Mouse (Mus musculus) hindbrain, embryonic 14.5 days (tissue): ENCODE measurements at regions not wholly inside any gene's neighbourhood (a gene's known extent, or its start where the extent isn't known, plus 50 kb on each side); places are given as distances from the start of the nearest gene placed in this dataset.

Source experiments
- ATAC-seq: fragments of 200-750 bp; cut with Nextera tagmentation; 2 replicates; pipeline ENCODE4 v1.8.0; 2017; ENCODE audit warnings: moderate number of reproducible peaks, mild to moderate bottlenecking, moderate TSS enrichment, moderate library complexity; ENCODE audit not compliant: low FRiP score
- DNase-seq: peaks from one replicate; pipeline ENCODE4 v3.0.0-alpha.2; 2015; ENCODE audit warnings: low spot score
- H3K27ac ChIP-seq: fragments of 300-500 bp; sonication (generic); 2 replicates; pipeline ENCODE4 v1.5.1; 2014; ENCODE audit warnings: mild to moderate bottlenecking, moderate library complexity
- H3K27me3 ChIP-seq: fragments of 300-500 bp; sonication (generic); 2 replicates; pipeline ENCODE4 v1.6.1; 2014; ENCODE audit warnings: mild to moderate bottlenecking, low read length, mixed read lengths; ENCODE audit not compliant: control insufficient read depth, insufficient read depth
- H3K36me3 ChIP-seq: fragments of 300-500 bp; sonication (generic); replicated peaks from 2 replicates; pipeline ENCODE4 v1.6.1; 2014; ENCODE audit not compliant: control insufficient read depth, insufficient read depth
- H3K4me1 ChIP-seq: fragments of 300-500 bp; sonication (generic); replicated peaks from 2 replicates; pipeline ENCODE4 v1.6.1; 2014; ENCODE audit warnings: antibody characterized with exemption, low read length, mixed read lengths; ENCODE audit not compliant: control insufficient read depth, insufficient read depth
- H3K4me2 ChIP-seq: fragments of 300-500 bp; sonication (generic); replicated peaks from 2 replicates; pipeline ENCODE4 v1.6.1; 2014; ENCODE audit warnings: mild to moderate bottlenecking, moderate library complexity
- H3K4me3 ChIP-seq: fragments of 300-500 bp; sonication (generic); replicated peaks from 2 replicates; pipeline ENCODE4 v1.5.1; 2014; ENCODE audit warnings: mild to moderate bottlenecking, low read length
- H3K9ac ChIP-seq: fragments of 300-500 bp; sonication (generic); 2 replicates; pipeline ENCODE4 v1.6.1; 2014
- H3K9me3 ChIP-seq: fragments of 300-500 bp; sonication (generic); 2 replicates; pipeline ENCODE4 v1.6.1; 2016; ENCODE audit warnings: low read length; ENCODE audit not compliant: control insufficient read depth
- WGBS: fragments of 180-500 bp; shearing (Covaris S2); extraction: QIAGEN DNeasy Blood & Tissue Kit; methylation state at CpG from one replicate; pipeline ENCODE4 v1.1.7; 2014; 5-methylcytosine and 5-hydroxymethylcytosine counted together

DNA sequence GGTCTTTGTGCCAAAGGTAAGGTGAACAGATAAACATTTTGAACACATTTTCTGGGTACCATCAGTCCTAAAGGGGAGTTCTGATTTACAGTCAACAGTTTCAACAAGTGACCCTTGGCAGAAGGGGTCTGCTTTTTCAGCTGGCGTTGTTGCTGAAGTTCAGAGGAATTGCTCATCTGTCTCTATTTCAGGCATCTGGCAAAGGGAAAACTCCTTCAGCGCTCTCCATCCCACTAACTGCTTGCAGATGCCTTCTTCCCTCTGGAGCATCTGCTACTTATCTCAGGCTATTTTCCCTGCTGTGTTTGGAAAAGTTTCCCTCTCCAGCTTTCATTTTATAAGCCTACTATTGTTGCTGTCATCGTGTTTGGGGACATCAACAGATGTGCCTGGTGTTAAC, 223.6 kb upstream of the Rgmb start:
- no peaks in the 10 kb centered on the region for H3K9me3 ChIP-seq
- H3K4me3 ChIP-seq = no peak overlapping the region
- 49% methylated on average over 3 of the region's 3 CpGs for WGBS
- no peak overlapping the region for H3K9ac ChIP-seq
- H3K4me2 ChIP-seq = no peak overlapping the region
- H3K27ac ChIP-seq = no peak overlapping the region
- no peak for ATAC-seq
- peak; percentile 28 for DNase-seq
- no peaks in the 10 kb centered on the region for H3K36me3 ChIP-seq
- no peaks in the 10 kb centered on the region for H3K27me3 ChIP-seq
- H3K4me1 ChIP-seq = no peaks in the 10 kb centered on the region

DNA sequence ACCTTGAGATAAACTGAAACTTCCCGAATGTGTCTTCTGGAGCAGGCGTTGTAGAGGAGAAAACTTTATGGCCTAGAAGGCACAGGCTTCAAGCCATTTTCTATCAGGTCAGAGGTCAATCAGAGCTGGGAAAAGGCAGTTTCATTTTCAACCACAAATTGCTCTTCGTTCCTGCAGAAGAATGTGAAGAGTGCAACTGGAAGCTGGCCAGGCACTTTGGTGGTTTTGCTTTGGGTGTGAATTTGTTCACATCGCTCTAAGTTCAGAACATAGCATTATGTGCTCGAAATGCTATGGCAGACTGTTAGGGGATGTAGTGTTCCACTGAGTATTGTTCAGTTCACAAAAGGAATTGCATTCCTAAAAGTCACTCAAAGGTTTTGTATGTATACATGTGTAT, 220.9 kb upstream of the Rgmb start:
- DNase-seq (no peak), ATAC-seq (no peak)
- Histone ChIP-seq H3K4me2 (no peak overlapping the region), H3K27me3 (no peaks in the 10 kb centered on the region), H3K9ac (no peak overlapping the region), H3K9me3 (no peaks in the 10 kb centered on the region), H3K36me3 (no peaks in the 10 kb centered on the region), H3K4me1 (no peaks in the 10 kb centered on the region), H3K27ac (no peak overlapping the region), H3K4me3 (no peak overlapping the region)
- 72% methylated on average over 5 of the region's 5 CpGs for WGBS

DNA sequence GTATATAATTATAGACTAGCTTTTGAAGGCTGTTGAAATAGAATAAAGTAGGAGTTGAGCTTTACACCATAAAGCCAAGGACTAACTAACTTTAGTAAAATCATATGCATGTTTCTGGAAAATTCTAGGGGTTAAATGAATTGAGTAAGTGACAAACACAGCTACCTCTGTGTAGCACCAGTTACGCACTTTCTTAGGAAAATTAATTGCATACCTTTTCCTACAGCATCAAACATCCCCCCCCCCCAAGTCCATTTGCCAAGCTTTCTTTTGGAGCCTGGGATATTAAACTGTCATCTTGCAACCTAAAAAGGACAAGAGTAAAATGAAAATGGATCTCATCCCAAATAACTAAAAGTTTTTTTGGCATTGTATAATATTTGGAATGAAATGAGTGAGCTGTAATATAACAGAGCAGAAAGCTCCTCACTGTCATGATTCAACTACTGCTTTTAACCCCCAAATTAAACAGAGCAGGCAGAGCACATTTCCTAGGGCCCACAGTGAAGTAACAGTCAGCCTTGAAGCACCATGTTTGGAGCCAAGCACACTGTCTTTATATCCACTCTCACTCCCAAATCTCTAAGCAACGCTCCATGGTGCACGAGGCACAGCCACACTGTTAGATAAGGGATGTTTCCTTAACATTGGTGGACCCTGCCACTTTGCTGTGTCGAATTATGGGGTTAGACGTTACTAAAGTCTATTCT, 210.9 kb upstream of the Rgmb start:
- Histone ChIP-seq H3K4me2 (no peak overlapping the region), H3K9me3 (no peaks in the 10 kb centered on the region), H3K27ac (no peak overlapping the region), H3K9ac (no peak overlapping the region), H3K36me3 (no peaks in the 10 kb centered on the region), H3K4me3 (no peak overlapping the region), H3K27me3 (no peaks in the 10 kb centered on the region), H3K4me1 (no peaks in the 10 kb centered on the region)
- DNase-seq = no peak
- 73% methylated on average over 5 of the region's 5 CpGs for WGBS
- ATAC-seq = no peak

DNA sequence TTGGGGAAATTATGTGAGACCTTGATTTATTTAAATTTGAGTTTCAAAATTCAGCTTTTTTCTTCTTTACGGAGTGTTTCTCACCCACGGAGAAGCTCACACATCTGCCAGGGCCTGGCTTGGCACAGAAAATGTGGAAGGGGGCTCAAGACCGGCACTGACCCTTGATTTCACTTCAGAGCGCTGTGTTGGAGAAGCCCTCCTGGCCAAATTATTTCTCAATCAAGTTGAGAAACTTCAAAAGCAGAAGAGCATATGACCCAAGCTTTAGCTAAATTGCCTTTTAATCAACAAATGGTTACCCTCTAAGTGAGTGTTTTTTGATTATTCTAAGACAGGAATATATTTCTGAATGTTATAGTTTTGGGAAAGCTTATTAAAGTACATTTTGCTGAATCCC, 197.2 kb upstream of the Rgmb start:
- Histone ChIP-seq H3K27me3 (no peaks in the 10 kb centered on the region), H3K27ac (no peak overlapping the region), H3K4me1 (no peaks in the 10 kb centered on the region), H3K36me3 (no peaks in the 10 kb centered on the region), H3K9me3 (no peaks in the 10 kb centered on the region), H3K9ac (no peak overlapping the region), H3K4me3 (no peak overlapping the region), H3K4me2 (no peak overlapping the region)
- ATAC-seq (no peak), DNase-seq (no peak)
- 92% methylated on average over 4 of the region's 4 CpGs for WGBS

DNA sequence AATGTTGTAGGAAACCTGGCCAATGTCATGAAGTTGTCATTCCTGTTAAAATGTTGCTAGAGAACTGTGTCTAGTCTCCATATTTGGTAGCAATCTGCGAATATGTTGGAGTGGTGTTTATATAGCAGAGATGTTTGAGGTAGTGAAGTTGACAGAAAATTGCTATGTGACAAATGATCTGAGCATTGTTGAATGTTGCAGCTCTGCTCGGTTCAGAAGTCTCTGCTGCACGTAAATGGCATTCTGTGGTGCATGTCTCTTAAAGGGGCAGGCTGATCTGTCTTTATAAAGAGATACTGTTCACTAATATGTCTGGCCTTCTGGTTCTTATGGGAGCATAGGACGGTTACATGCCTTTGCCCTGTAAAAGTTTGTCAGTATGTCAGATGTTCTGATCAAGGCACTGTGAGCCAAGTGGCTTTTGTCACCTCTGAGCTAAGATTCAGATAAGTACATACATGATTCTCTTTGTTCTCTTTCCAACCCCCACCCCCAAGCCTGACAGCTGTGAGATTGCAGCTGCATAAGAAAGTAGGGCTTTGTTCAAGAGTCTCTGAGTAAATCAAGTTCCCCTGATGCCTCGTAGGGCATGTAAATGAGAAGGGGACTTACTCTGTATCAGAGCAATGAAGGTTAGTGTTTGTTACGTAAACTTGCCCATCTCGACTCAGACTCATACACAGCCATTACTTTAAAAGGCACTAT, 174.2 kb upstream of the Rgmb start:
- Histone ChIP-seq H3K4me1 (0 out of 2 replicates have a peak, but pooled peaks cover 8% of the 10 kb centered on the region), H3K9me3 (no peaks in the 10 kb centered on the region), H3K27ac (peak overlapping the region; percentile 58), H3K36me3 (no peaks in the 10 kb centered on the region), H3K4me2 (no peak overlapping the region), H3K9ac (no peak overlapping the region), H3K4me3 (no peak overlapping the region), H3K27me3 (no peaks in the 10 kb centered on the region)
- WGBS = 19% methylated on average over 7 of the region's 7 CpGs
- peak; percentile 74 for ATAC-seq
- no peak for DNase-seq

GRCm38 (mm10) chr17:16004002-16004401, 173.2 kb upstream of the Rgmb start:
- H3K9ac ChIP-seq = no peak overlapping the region
- H3K4me3 ChIP-seq = no peak overlapping the region
- no peaks in the 10 kb centered on the region for H3K36me3 ChIP-seq
- H3K4me1 ChIP-seq = 0 out of 2 replicates have a peak, but pooled peaks cover 8% of the 10 kb centered on the region
- WGBS = 77% methylated on average over 4 of the region's 4 CpGs
- H3K27ac ChIP-seq = no peak overlapping the region
- no peak overlapping the region for H3K4me2 ChIP-seq
- H3K27me3 ChIP-seq = no peaks in the 10 kb centered on the region
- ATAC-seq (no peak), DNase-seq (no peak)
- H3K9me3 ChIP-seq = no peaks in the 10 kb centered on the region

- WGBS = 97% methylated on average over 4 of the region's 4 CpGs
- H3K4me1 ChIP-seq = peaks cover 9% of the 10 kb centered on the region
- no peak overlapping the region for H3K9ac ChIP-seq
- no peaks in the 10 kb centered on the region for H3K36me3 ChIP-seq
- H3K4me2 ChIP-seq = no peak overlapping the region
- DNase-seq (no peak), ATAC-seq (no peak)
- H3K4me3 ChIP-seq = no peak overlapping the region
- H3K27ac ChIP-seq = no peak overlapping the region
- 0 out of 2 replicates have a peak, but pooled peaks cover 8% of the 10 kb centered on the region for H3K9me3 ChIP-seq
- no peaks in the 10 kb centered on the region for H3K27me3 ChIP-seq
Measured at GRCm38 (mm10) chr17:15998771-15999170, 167.9 kb upstream of the Rgmb start.

DNA sequence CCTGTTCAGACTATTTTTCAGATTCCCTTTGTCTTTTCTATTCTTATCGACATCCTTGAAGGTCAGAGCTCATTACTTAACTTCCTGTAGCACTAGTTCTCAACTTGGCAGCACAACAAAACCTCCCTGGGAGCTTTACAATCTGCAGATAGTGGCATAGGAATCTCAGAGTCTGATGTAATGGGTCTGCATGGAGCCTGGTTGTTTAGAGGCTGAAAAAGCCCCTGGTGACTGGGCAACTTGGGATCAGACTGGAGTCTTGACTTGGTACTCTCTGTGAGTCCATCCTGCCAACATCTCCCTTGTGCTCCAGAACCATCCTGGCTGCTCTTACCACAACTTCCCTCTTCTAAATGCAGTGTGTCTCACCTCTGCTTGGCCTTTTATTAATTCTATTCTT, 166.4 kb upstream of the Rgmb start:
- Histone ChIP-seq H3K9ac (no peak overlapping the region), H3K4me2 (no peak overlapping the region), H3K27ac (no peak overlapping the region), H3K9me3 (0 out of 2 replicates have a peak, but pooled peaks cover 8% of the 10 kb centered on the region), H3K36me3 (no peaks in the 10 kb centered on the region), H3K4me1 (peaks cover 15% of the 10 kb centered on the region), H3K27me3 (no peaks in the 10 kb centered on the region), H3K4me3 (no peak overlapping the region)
- ATAC-seq (no peak), DNase-seq (no peak)
- 25% methylated on average over 1 of the region's 1 CpGs for WGBS

- peaks cover 18% of the 10 kb centered on the region for H3K4me1 ChIP-seq
- DNase-seq (no peak), ATAC-seq (no peak)
- H3K4me2 ChIP-seq = no peak overlapping the region
- H3K27ac ChIP-seq = no peak overlapping the region
- no peak overlapping the region for H3K4me3 ChIP-seq
- 92% methylated on average over 1 of the region's 1 CpGs for WGBS
- no peak overlapping the region for H3K9ac ChIP-seq
- H3K36me3 ChIP-seq = no peaks in the 10 kb centered on the region
- no peaks in the 10 kb centered on the region for H3K27me3 ChIP-seq
- 0 out of 2 replicates have a peak, but pooled peaks cover 8% of the 10 kb centered on the region for H3K9me3 ChIP-seq
Measured at GRCm38 (mm10) chr17:15995493-15995892, 164.7 kb upstream of the Rgmb start.
